Mouse (Mus musculus) thymus, postnatal 25 days (tissue): ENCODE results near the gene Prkci.

Experiments
- DNase-seq: peaks from one replicate; pipeline ENCODE4 v3.0.0; 2022

Prkci gene

DNA sequence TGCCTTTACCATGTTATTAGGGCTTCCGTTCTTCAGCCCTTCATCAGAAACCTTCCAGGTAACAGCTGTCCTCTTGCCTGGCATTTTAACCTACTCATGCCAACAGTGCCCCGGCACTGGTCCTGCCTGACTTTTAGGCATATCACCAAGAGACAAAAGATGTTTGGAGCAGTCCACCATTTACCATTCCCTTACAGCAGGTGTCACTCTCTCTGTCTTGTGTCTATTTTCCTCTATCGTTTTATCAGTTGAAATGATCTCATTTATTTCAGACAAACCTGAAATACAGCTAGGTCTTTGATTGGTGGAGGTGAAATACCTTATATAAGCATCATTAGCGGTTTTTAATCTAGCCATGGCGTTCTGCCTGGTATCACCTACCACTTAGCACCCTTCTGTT lies 53.5 kb downstream of the Prkci start:
- no peak for DNase-seq

DNA sequence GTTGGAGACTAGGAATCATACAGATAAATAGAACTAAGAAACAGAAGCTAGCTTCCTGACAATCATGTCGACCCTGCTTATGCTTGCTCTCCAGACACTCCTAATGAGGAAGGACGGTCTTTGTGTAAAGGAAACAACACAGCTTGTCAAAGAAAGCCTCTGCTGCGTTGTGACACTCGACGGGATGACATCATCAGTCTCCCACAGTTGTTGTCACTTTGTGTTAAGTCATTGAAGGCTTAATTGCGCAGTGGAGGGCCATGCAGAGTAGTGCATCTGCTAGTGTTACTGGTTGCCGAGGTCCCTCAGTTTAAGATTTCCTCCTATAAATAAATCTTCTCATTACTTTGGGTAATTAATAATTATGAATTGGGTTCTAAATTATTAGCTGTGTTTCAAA lies 54.8 kb downstream of the Prkci start:
- DNase-seq: no peak

DNA sequence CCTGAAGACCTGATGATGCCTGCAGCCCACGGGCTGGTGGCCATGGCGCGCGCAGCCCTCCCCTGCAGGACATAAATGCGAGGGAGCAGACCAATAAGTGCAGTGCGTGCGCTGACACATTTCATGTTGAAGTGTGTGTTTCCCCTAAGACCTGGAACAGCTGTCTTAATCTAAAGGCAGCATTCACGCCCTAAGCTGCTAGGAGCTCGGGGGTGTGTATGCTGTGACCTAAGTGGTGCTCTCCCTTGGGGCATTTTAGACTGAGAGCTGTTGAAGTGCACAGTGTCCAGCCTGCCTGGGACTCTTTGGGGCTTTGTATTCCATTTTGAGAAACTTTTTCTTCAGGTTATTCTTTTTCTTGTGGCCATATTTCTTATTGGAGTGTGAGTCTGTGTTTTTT lies 56.2 kb downstream of the Prkci start:
- DNase-seq: no peak

DNA sequence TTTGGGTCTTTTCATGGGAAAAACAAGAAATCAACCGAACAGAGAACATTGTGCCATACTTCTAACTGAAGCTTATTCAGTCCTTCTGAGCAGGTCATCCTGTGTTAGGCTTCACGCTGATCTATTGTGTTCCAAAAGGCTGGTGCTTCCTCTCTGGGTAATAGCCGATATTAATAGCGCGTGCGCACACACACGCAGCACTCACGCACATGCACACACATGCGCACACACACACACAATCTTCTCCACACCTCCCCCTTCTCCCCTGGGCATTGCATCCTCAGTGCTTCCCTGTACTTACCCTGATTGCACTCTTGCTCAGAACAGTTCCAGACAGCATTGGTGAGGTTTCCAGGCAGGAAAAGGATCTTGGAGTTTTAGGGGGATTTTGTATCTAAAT lies 57.6 kb downstream of the Prkci start:
- DNase-seq: no peak

DNA sequence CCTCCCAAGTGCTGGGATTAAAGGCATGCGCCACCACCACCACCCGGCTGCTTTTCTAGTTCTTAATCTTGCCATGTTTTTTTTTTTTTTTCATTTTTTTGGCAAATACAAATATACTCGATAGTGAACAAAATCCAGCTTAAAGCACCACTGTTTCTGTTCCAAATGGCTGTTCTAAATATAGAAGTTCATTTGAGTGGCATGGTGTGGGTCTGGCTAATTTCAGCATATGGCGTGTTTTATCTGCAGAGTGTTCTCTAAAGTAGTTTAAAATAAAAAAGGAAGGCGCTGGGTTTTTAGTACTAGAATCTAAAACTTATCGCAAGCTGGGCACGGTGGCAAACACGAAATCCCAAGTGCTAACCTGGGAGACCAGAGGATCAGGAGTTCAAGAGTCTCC lies 59.3 kb downstream of the Prkci start:
- no peak for DNase-seq

DNA sequence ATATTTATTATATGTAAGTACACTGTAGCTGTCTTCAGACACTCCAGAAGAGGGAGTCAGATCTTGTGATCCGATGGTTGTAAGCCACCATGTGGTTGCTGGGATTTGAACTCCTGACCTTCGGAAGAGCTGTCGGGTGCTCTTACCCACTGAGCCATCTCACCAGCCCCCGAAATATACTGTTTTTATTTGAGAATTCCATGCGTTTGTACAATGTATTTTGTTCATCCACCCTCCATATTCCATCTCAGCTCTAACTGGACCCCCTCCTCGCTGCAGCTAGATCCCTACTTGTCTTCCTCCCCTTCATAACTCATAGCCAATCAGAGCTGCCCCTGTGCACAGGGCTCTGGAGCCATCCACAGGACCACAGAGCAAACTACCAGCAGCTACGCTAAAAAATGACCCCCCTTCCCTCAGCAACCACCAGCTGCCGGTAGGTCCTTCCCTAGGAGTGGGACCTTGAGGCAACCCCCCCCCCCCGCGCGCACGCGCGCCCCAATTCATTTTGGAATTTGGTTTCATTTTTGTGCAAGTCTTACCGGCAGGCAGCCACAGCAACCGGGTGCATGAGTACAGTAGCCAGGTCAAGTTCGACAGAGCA lies 60.6 kb downstream of the Prkci start:
- peak; percentile 31 for DNase-seq

DNA sequence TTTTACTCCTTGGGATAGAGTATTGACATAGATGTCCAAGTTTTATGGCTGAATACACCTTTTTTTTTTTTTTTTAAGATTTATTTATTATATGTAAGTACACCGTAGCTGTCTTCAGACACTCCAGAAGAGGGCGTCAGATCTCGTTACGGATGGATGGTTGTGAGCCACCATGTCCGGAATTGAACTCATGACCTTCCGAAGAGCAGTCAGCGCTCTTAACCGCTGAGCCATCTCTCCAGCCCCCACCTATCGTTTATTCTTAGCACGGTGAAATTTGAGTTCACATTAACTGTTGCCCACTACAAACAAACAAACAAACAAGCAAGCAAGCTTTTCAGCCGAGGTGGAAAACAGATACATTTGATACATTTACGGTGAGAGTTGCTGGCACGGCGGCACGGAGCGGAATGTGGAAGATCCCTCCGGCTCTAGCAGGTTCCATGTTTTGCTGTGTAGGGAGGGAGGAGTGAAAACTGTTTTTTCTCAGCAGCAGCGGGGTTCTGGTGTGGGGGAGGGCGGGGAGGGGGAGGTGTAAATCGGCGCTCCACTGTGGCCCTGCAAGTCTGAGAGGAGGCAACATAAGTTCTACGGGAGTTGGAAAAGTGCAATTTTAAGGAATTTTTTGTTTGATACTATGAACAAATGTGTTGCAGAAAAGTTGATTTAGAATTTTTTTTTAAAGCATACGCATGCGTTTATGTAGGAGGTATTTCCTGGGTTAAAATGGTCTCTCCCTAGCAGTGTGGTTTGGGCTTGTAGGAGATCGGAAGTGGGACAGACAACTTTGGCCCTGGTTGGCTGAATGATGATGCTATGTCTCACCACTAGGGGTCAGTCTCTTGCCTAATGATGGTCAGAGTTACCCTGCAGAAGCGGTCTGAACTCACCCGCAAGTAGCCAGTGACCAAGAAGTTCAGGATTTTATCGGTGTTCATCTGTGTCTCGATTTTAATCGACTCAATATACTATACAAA lies 61.4 kb downstream of the Prkci start:
- peak; percentile 75 for DNase-seq

DNA sequence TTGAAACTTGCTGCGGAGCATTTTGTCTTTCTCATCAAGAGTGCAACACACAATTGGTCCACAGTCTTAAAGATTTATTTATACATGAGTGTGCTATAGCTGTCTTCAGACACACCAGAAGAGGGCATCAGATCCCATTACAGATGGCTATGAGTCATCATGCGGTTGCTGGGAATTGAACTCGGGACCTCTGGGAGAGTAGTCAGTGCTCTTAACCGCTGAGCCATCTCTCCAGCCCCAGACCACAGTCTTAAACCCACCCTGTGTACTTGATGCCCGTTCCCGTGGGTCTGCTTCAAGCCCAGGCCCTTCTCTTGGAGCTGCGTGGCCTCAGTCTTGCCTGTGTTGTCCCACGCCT lies 65.2 kb downstream of the Prkci start:
- DNase-seq: peak; percentile 48

DNA sequence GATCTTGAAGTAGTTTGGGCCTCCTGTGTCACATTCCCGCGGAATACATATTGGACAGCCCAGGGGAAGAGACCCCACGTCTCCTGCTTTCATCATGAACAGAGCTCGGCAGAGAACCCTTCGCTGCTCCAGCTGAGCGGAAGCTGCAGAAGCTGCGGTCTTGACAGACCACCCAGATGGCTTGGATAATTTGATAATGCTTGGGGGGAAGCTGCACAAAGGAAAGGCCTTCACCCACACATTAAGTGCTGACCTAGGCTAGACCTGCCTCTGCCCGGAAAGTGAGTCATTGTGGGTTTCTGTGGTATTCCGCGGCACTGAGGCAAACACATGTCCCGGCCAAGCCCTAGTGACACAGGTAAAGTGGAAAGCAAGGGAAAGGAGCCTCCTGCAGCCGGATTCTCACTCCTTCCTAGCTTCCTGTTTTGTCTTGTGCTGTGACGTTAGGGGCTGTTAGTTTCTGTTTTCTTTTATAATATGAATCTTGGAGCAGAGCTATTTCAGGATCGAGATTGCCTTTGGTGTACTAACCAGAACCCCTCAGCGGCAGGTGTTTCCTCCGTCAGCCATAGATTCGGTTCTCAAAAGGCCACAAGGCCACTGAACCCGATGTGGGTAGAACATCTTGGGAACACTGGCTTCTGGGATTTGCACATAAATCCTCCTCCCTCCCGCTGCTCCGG lies 65.7 kb downstream of the Prkci start:
- DNase-seq: peak; percentile 65

DNA sequence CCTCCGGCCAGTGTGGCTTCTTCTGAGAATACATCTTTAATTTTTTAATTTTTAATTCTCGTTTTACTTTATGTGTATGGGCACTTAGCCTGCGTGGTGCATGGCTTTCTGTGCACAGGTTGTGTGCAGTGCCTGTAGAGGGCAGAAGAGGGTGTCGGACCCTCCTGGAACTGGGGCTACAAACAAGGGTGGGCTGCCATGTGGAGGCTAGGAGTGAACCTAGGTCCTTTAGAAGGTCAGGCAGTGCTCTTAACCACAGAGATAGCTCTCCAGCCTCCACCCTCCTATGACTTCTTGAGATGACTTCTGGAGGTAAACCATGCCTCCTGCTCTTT lies 66.2 kb downstream of the Prkci start:
- peak; percentile 74 for DNase-seq

DNA sequence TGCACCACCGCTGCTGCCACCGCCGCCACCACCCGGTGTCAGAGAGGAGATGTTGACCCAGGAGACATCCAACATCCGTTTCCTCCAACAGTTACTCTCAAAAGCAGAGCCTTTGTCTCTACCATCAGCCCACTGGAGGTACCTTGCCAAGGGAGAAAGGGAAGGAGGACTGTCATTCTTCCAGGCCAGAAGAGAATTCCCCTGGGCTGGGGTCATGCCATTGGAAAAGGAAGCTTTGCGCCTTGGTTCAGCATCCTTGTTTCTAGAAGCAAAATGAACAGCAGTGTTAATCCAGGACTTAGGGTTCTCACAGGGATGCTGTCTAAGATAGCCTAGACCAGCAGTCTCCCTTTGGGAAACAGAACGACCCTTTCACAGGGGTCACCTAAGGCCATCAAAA lies 66.8 kb downstream of the Prkci start:
- no peak for DNase-seq

DNA sequence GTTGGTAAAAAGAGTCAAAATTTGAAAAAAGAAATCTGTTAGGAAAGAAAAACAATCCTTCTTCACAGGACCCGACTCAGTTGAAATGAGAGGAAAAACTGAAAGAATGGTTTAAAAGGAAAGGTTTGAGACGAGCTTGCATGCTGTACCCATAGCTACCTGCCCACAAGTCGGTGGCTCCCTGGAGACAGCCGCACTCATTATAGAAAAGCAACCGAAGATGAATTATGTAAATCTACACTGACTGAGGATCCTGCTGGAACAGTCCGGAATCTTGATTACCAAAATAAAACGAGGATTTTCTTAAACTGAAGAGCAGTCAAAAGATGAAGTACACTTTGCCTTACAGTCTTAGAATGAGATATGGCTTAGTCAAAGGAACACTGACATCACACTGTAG lies 72.9 kb downstream of the Prkci start:
- DNase-seq: no peak

DNA sequence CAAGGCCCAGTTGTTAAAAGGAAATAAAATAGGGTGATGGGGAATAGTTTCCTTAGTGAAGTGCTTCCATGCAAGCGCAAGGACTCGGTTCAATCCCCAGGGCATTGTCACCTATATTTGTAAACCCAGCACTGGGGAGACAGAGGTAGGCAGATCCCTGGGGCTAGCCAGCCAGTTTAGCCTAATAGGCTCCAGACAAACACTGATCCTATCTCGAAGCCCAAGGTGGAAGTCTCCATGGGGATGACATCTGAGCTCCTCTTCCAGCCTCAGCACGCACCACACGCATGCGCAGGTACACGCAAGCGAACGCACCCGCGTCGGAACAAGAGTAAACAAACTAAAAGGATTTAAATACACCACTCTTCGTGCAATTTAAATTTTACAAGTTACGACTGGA lies 76.3 kb downstream of the Prkci start:
- DNase-seq: no peak

DNA sequence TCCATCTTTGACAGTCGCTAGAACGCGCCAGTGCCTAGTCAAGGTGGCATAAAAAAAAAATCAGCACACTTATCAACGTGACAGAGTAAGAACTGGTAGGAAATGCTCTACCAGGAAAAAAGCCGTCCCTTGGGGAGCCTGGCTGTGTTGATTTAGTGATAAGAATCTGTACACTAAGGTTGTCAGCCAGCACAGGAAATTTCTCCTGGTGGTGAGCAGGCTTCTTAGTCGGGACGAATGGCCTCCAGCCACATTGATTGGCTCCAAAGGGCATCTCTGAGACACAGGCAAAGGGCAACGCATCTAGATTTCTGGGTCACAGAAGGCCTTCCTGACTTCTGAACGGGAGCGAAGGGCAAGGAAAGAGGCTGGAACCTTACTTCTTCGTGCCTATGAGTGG lies 80.3 kb downstream of the Prkci start:
- DNase-seq: no peak

DNA sequence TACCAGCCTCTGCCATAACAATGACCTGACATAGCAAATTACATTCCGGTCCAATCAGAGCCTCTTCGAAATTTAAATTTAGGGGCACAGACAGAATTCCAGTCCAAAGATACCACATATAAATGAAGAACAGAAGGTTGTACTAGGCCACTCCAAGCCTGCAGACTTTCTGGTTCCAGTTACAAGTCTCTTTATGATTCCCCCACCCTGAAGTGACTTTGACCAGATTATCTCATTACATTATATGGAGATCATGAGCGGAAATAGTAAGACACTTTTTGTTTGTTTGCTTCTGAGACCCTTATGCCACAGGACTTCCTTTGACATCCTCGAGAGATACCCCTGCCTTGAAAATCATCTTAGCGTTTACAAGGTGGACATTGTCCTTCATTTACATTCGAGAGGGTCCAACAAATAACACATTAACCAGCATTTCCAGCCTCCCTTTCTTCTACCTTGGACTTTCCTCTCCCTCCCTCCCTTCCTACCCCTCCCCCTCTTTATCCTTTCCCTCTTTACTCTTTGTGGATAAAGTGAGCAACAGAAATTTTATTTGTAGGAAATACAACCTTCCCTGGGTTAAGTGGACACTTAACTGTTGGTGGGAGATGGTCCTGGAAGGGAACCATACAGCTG lies 81.6 kb downstream of the Prkci start:
- DNase-seq: no peak

DNA sequence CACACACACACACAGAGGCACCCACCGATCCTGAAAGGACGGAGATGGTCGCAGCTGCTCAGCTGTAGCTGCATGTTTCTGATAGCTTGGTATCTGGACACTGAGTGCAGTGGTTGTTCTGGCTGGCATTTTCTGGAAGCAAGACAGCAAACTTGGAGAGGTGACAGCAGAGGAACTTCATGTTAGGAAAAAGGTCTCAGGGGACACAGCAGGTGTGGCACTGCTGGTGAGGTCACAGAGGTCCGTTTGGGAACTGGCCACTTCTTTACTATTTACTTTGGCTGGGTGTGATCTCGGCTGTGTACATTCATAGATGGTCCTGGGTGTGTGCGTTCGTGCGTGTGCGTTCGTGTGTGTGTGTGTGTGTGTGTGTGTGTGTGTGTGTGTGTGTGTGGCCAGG lies 83.9 kb downstream of the Prkci start:
- DNase-seq: no peak

DNA sequence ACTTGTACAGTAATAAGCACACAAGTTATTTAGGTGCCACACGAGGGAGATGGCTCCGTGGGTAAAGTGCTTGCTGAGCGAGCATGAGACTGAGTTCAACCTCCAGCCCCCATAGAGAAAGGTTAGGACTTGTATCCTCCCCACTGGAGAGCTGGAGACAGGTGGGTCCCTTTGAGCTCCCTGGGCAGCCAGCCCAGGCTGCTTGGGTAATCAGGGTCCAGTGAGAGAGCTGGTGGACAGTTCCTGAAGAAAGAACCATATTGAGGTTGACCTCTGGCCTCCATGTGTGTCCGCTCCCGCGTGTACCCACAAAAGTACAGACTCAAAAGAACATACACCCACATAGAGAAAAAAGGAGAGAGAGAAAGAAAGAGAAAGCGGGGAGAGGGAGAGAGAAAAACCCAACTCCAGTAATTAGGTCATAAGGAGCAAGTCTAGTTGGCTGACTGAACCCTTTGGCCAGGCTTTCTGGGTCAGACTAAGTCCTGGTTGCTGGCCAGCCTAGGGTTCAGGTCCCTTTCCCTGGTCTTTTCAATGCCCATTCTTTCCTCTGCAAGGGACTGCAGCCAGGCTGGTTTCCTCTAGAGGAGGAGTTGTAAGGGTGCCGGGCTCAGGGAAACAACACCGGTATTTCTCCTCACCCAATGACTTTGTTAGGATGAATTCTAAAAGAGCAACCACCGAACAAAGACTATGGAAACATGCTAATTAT lies 85.4 kb downstream of the Prkci start:
- DNase-seq: no peak

DNA sequence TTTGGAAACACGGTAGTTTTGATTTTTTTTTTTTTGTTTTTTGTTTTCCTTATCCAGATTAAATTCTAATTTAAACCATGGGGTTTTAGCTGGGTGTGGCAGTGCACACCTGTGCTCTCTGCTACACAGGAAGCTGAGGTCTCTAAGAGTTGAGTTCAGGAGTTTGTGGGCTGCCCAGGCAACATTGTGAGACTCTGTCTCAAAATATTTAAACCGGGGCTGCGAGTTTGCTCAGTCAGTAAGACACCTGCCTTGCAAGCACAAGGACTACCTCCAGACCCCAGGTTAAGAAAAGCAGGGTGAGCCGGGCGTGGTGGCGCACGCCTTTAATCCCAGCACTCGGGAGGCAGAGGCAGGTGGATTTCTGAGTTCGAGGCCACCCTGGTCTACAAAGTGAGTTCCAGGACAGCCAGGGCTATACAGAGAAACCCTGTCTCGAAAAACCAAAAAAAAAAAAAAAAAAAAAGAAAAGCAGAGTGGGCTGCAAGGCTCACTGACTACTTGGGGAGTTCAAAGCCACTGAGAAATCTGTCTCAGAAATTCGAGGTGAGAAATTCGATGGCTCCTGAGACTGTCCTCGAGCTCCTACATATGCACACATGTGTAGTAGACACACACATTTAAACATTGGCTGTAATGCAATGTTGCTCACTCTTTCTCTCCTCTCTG lies 87.4 kb downstream of the Prkci start:
- DNase-seq: peak; percentile 68

DNA sequence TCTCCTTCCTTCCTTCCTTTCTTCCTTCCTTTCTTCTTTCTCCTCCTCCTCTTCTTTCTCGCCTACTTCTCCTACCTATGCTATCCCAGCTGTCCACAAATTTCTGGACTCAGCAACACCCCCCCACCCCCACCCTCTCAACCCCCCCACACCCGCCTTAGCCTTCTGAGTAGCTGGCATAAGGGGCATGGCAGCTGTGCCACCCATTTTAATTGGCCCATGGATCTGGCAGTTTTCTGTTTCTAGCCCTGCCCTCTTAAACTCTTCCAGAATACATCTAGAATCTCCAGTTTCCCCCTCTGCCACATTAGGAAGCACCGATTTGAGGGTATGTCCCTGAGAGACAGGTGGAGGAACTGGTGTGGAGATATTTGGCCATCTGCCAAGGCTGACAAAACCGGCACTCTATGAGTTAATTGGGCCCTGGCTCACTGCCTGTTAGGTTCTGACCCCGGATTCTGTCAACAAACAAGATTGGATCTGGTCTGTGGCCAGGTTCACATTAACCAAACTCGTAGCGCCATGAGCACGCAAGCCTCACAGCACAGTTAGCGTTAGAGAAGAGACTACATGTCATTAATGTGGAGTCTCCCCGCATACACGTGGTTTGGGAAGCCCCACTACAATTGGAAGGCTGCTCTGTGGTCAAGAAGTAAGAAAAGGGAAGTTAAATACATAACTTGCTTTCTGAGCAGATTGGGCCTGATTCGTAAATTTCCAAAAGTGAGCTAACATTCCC lies 88.1 kb downstream of the Prkci start:
- no peak for DNase-seq

DNA sequence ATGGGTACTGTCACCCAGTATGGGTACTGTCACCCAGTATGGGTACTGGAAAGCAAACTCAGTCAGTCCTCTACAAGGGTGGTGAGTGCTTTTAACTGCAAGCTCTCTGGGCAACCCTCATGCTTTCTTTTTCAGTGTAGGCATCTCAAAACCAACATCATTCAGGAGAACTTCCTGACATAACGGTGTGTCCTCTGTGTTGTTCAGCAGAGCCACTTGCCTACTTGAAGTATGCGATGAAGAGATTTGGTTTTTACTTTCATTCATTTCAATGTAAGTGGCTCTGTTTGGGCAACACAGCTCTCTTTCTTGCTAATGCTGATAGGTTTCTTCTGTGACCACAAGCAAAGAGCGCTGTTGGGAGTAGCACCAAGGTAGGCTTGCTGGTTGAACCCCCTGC lies 89.5 kb downstream of the Prkci start:
- DNase-seq: no peak
